ENCODE assay signal across 11 mouse cellular contexts in genomic region chr9:115293920-115294594, GRCm38 (mm10). TPM values are rescaled to one million over a fixed set of nuclear protein-coding genes. Genes with fewer than 3 reads are reported as not detected.
A peak's percentile ranks its signal among the peaks of the same experiment; 100 is the strongest.
DNase-seq lines count a peak whose midpoint lies in the region; ATAC-seq and TF ChIP-seq lines count a peak whose summit lies in the region.
"Had no signal": no experiment of that assay in that cellular context is flagged by ENCODE, and none has a peak within 500 bp of the region (broad histone marks: within the 10 kb centered on the region; RNA-seq: fewer than 3 reads in every experiment).

No protein-coding gene starts in this region.

- no peaks in the 10 kb centered on the region for H3K9me3 ChIP-seq in forebrain, embryonic 13.5 days (replicated peaks)
- H3K9me3 ChIP-seq in forebrain, embryonic 11.5 days (ENCODE audit: control insufficient read depth, low read length), result no peaks in the 10 kb centered on the region
- H3K9me3 ChIP-seq in liver, embryonic 14.5 days (ENCODE audit: control insufficient read depth, low read length), result no peaks in the 10 kb centered on the region
- H3K9me3 ChIP-seq: midbrain, embryonic 12.5 days had no signal

- DNase-seq in forebrain, embryonic 11.5 days (ENCODE audit: low spot score), result no peak
- DNase-seq in left cerebral cortex, postnatal 25 days (ENCODE audit: low spot score in 2 of 2), result peak; percentile 28 to 30
- no peak for DNase-seq in left cerebral cortex, postnatal 10 days (ENCODE audit: extremely low spot score in 1 of 2, low spot score in 2 of 2)
- peak; percentile 54 for DNase-seq in brain, adult 2 months (ENCODE audit: low read depth, low spot score)
- no peak for DNase-seq in liver, embryonic 14.5 days (ENCODE audit: low read depth in 3 of 3, low spot score in 3 of 3)
- DNase-seq in adrenal gland, adult 8-10 months, result no peak
- DNase-seq in testis, postnatal 14 days (ENCODE audit: low spot score), result no peak
- DNase-seq: adrenal gland, adult 2 months; cerebellum, adult 8-10 months had no signal

- no peak overlapping the region for H3K9ac ChIP-seq in forebrain, embryonic 13.5 days
- H3K9ac ChIP-seq in forebrain, embryonic 11.5 days (ENCODE audit: low read length), result no peak overlapping the region
- no peak overlapping the region for H3K9ac ChIP-seq in liver, embryonic 14.5 days (replicated peaks)
- H3K9ac ChIP-seq: midbrain, embryonic 12.5 days had no signal

- intact Hi-C loops in left cerebral cortex, postnatal 25 days (cut with DNase I), result no loop called here
- intact Hi-C loops in left cerebral cortex, postnatal 10 days (cut with DNase I), result no loop called here

- peaks cover 15% of the 10 kb centered on the region for H3K4me1 ChIP-seq in forebrain, embryonic 13.5 days
- H3K4me1 ChIP-seq in forebrain, embryonic 11.5 days (replicated peaks; ENCODE audit: control insufficient read depth, insufficient read depth, low read length), result no peaks in the 10 kb centered on the region; the same call in 1 of the 2 replicates
- 0 out of 4 replicates have a peak, but pooled peaks cover 0 to 3% of the 10 kb centered on the region in 2 experiments for H3K4me1 ChIP-seq in liver, embryonic 14.5 days (replicated peaks; ENCODE audit: control insufficient read depth in 2 of 2, insufficient read depth in 2 of 2, low read length in 1 of 2)

- TF ChIP-seq EP300 in liver, embryonic 14.5 days (IDR thresholded peaks at IDR 0.05; ENCODE audit: low read depth), result no peak

- ATAC-seq in forebrain, embryonic 13.5 days, result no peak
- no peak for ATAC-seq in forebrain, embryonic 11.5 days (replicated peaks; ENCODE audit: low FRiP score)
- ATAC-seq in liver, embryonic 14.5 days (ENCODE audit: insufficient read depth), result 0 out of 2 replicates have a peak, but pooled peaks have one; percentile 13

- 91% methylated on average over 10 of the region's 10 CpGs for WGBS in forebrain, embryonic 13.5 days
- 86% methylated on average over 10 of the region's 10 CpGs for WGBS in forebrain, embryonic 11.5 days
- 78% methylated on average over 10 of the region's 10 CpGs for WGBS in liver, embryonic 14.5 days (ENCODE audit: insufficient replicate concordance)

- no peaks in the 10 kb centered on the region for H3K36me3 ChIP-seq in forebrain, embryonic 13.5 days (ENCODE audit: poor library complexity, severe bottlenecking)
- no peaks in the 10 kb centered on the region for H3K36me3 ChIP-seq in forebrain, embryonic 11.5 days (ENCODE audit: control insufficient read depth, insufficient read depth, low read length)
- no peaks in the 10 kb centered on the region for H3K36me3 ChIP-seq in liver, embryonic 14.5 days (replicated peaks; ENCODE audit: control insufficient read depth, insufficient read depth, low read depth)
- H3K36me3 ChIP-seq: midbrain, embryonic 12.5 days had no signal

- peak overlapping the region; percentile 42; the same call in 1 of the 2 replicates for H3K27ac ChIP-seq in forebrain, embryonic 13.5 days
- no peak overlapping the region for H3K27ac ChIP-seq in forebrain, embryonic 11.5 days (ENCODE audit: low read depth, low read length)
- no peak overlapping the region for H3K27ac ChIP-seq in liver, embryonic 14.5 days
- H3K27ac ChIP-seq: midbrain, embryonic 12.5 days had no signal

- peak; percentile 18; the same call in 1 of the 2 replicates for TF ChIP-seq CTCF in liver, embryonic 14.5 days (IDR thresholded peaks at IDR 0.05; ENCODE audit: low read depth)

- H3K4me2 ChIP-seq in forebrain, embryonic 13.5 days, result no peak overlapping the region
- no peak overlapping the region for H3K4me2 ChIP-seq in forebrain, embryonic 11.5 days (ENCODE audit: low read depth, low read length, severe bottlenecking)
- H3K4me2 ChIP-seq in liver, embryonic 14.5 days (ENCODE audit: low read depth), result no peak overlapping the region
- H3K4me2 ChIP-seq: midbrain, embryonic 12.5 days had no signal

- no peaks in the 10 kb centered on the region for H3K27me3 ChIP-seq in forebrain, embryonic 13.5 days
- H3K27me3 ChIP-seq in forebrain, embryonic 11.5 days (ENCODE audit: control insufficient read depth, insufficient read depth, low read length), result no peaks in the 10 kb centered on the region
- no peaks in the 10 kb centered on the region for H3K27me3 ChIP-seq in liver, embryonic 14.5 days (ENCODE audit: control insufficient read depth, insufficient read depth, low read length)
- H3K27me3 ChIP-seq: midbrain, embryonic 12.5 days had no signal

- no peak overlapping the region for H3K4me3 ChIP-seq in forebrain, embryonic 13.5 days
- H3K4me3 ChIP-seq in forebrain, embryonic 11.5 days (ENCODE audit: low read depth, low read length), result no peak overlapping the region
- no peak overlapping the region for H3K4me3 ChIP-seq in liver, embryonic 14.5 days (ENCODE audit: insufficient read depth in 1 of 2, low read depth in 2 of 2, low read length in 2 of 2)
- H3K4me3 ChIP-seq: midbrain, embryonic 12.5 days had no signal

RNA-seq across cellular contexts. Expression of gene Stt3b, which starts 16.2 kb away (rescaled TPM):
- 63.3 and 70.1 TPM in 2 replicates for polyA plus RNA-seq in forebrain, embryonic 13.5 days (2015; fragmentation: Nextera tagmentation; extraction: Ambion mirVana)
- 104 and 110 TPM in 2 replicates for polyA plus RNA-seq in forebrain, embryonic 11.5 days (2014; fragmentation: Nextera tagmentation; extraction: Ambion mirVana)
- total RNA-seq in left cerebral cortex, postnatal 25 days (2021), result 100 to 1,000 TPM in 1 of 2 experiments, 10 to 100 TPM in 1; 85.2 to 100 TPM
- 100 to 1,000 TPM; 103 TPM for total RNA-seq in left cerebral cortex, postnatal 10 days (2021)
- 18.4 and 24.6 TPM in 2 replicates for polyA plus RNA-seq in liver, embryonic 14.5 days (2012; rRNA removed)
- polyA plus RNA-seq in liver, embryonic 14.5 days (2014; fragmentation: Nextera tagmentation; extraction: Ambion mirVana), result 64.4 and 72.6 TPM in 2 replicates
- 100 to 1,000 TPM; 119 to 143 (median 134) TPM for total RNA-seq in adrenal gland, adult 8-10 months (2022)

Comparison
In these comparisons a context has a peak if more than half of its experiments do, and no peak if none do; other contexts are left out.
1. DNase-seq: peak in left cerebral cortex, postnatal 25 days (2 of 2) and brain, adult 2 months (single experiment); none in forebrain, embryonic 11.5 days (single experiment), left cerebral cortex, postnatal 10 days (0 of 2), liver, embryonic 14.5 days (0 of 3), adrenal gland, adult 8-10 months (single experiment) and testis, postnatal 14 days (single experiment).